Mouse (Mus musculus): ENCODE data around the gene Rnft2.

DNA sequence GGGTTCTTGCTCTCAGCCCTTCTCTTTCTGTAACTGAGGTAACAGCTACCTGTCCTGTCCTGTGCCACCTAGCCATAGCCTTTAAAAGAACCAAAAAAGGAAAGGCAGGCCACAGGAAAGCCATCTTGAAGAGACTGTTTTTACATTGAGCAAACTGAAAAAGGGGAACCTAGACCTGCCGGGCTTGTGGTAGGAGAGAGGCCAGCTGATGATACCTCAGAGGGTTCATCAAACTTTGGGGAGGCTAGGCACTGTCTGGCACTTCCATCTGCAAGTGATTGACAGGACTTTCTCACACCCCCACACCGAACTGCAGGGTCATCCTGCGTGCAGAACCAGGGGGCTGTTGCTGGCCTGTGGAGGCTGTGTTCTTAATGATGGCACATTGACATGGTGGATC, 8.6 kb upstream of the Rnft2 start:
- TF ChIP-seq CTCF (IDR thresholded peaks at IDR 0.05; ENCODE audit: low read depth, low read length), result no peak
- TF ChIP-seq GATA1 (IDR thresholded peaks at IDR 0.05; ENCODE audit: borderline replicate concordance, low read length), result no peak
- no peak for TF ChIP-seq TAL1 (conservative IDR thresholded peaks at IDR 0.05; ENCODE audit: low read depth, low read length)
